Mouse (Mus musculus) heart, adult 18-20 months (tissue): Measurements from ENCODE around the gene Ceacam2. TPM values are rescaled to one million over a fixed set of nuclear protein-coding genes. Genes with fewer than 3 reads are reported as not detected.
A peak's percentile ranks its signal among the peaks of the same experiment; 100 is the strongest.
"Not testable (repeated sequence)": the region's sequence is repeated elsewhere in the genome, so short reads cannot be mapped to it uniquely, and the experiment has no call there.

ENCODE experiments used
- DNase-seq, 2 experiments: peaks; one replicate each; pipeline ENCODE4 v3.0.0; 2021 to 2022; ENCODE audit warnings: mixed read lengths in 1 of 2
- total RNA-seq, 2 experiments: library from RNA; stranded (reverse); gene quantifications; 2 replicates each; pipeline ENCODE4 v1.2.3; 2021

The Ceacam2 gene
- total RNA-seq, 2 experiments from 2014 or later: 2.2 to 2.3 TPM

DNA sequence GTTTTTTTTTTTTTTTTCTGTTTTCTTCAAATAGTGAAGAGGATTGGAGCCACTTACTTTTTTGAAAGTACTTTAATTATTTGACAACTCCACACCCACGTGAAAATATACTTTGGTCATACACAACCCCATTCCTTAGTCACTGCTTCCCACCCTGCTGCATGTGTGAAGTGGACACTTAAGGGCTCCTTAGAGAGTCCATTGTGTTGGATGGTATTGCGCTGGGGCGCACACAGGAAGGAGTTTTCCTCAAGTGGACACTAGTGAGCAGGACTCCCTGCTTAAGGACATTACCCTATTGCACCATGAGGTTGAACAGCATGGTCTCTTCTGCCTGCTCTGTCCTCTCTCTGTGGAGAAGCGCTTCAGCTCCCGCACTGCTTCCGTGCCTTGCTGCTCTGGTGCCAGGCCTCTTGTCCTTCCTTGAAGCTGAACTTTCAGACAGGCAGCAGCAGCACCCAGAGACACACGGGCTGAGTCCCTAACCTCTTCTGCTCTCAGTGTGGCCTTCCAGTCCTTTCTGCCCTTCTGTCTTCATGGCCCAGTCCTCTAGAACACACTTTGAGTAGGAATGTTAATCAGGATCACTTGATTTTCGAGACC, 56.4 kb downstream of the Ceacam2 start:
- no peak for DNase-seq

GRCm38 (mm10) chr7:25480791-25481190, 58.9 kb downstream of the Ceacam2 start:
- not testable (repeated sequence) for DNase-seq

DNA sequence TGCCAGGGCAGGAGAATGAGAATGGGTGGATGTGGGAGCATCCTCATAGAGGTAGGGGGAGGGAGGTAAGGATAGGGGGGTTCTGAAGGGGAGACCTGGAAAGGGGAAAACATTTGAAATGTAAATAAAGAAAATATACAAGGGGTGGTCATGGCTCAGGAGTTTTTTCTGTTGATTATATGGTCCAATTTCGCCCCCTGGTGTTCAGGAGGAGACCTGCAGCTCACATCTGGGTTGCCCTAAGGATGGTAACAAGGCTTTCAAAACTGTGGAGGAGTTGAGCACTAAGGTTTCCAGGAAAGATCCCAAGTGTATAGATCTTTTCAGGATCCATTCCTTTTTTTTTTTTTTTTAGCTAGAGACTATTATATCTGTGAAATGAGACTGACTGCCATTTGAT, 60.2 kb downstream of the Ceacam2 start:
- DNase-seq: peak; percentile 42 to 69

DNA sequence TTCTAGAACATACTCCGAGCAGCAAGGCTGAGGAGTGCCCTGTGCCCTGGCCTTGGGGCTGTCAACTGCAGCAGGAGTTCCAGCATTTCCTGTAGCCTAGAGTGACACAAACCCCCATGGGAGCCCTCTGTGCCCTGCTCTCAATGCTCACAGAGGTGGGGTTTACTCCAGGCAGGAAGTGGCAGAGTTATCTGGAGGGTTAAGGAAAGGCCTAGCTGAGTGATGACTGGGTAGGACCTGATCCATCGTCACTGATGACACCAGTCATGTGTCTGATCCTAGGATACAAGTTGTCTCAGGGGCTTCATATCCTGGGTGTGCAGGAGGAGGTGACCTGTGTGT, 61.9 kb downstream of the Ceacam2 start:
- not testable (repeated sequence) for DNase-seq

DNA sequence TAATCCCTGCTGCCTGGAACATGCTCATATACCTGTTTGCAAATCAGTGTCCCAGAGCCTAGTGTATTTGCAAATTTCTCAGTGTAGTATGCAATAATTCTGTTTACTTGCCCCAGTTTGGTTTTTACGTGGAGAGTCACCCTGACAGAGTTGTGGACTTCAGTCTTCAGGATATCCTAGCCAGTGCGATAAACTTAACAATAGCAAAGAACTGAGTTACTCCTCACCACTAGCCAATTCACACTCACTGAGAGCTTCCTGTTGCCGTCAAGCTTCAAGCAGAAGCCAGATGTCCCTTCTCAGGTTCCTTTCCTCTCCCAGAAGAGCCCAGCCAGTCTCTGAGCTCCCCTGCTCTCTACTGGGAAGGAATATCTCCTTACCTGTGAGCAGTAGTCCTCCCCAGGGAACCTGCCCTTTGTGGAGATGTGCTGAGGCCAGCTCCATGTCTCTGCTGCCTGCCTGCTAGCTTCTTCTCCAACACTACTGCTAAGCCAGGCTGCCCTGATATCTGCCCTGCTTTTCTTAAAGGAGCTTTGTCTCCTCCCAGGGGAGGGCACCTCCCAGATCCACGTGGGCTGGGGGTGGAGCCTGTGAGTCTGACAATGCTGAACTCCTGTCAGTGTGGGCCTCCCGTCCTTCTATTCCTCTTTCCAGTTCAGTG, 62.4 kb downstream of the Ceacam2 start, which contains the start of gene Ceacam1:
Gene Ceacam1, minus strand, starts transcription at position 513 of the 661 bp plus-strand sequence.
- peak; percentile 71 to 84 for DNase-seq

- DNase-seq: not testable (repeated sequence)
These were observed 67.8 kb downstream of the Ceacam2 start for GRCm38 (mm10) chr7:25471821-25472220.

Other genes starting within 250 kb of the Ceacam2 start
- gene Pafah1b3, start 241.9 kb downstream of the Ceacam2 start, total RNA-seq: 1 to 10 TPM; 4.0 to 5.6 TPM
- gene Prr19, start 238.4 kb downstream of the Ceacam2 start, total RNA-seq: not detected
- not detected for gene Tmem145, start 233.8 kb downstream of the Ceacam2 start, total RNA-seq
- gene Megf8, start 222.7 kb downstream of the Ceacam2 start, total RNA-seq: 10 to 100 TPM; 31.8 to 32.9 TPM
- gene Cnfn, start 170.1 kb downstream of the Ceacam2 start, total RNA-seq: not detected
- 10 to 100 TPM; 36.8 to 75.1 TPM for gene Lipe, start 141.1 kb downstream of the Ceacam2 start, total RNA-seq
- 1 to 10 TPM in 1 of 2 experiments, not detected in 1; 1.1 TPM for gene Cxcl17, start 127.0 kb downstream of the Ceacam2 start, total RNA-seq
- 10 to 100 TPM; 10.3 to 11.7 TPM for gene Ceacam1, start 62.3 kb downstream of the Ceacam2 start, total RNA-seq
- under 1 TPM in 1 of 2 experiments, not detected in 1; 0.50 TPM for gene Erich4, start 76.0 kb upstream of the Ceacam2 start, total RNA-seq
- gene Dmac2, start 79.6 kb upstream of the Ceacam2 start, total RNA-seq: 10 to 100 TPM; 56.2 to 58.8 TPM
- gene B3gnt8, start 86.8 kb upstream of the Ceacam2 start, total RNA-seq: 1 to 10 TPM; 3.4 to 4.4 TPM
- gene Bckdha, start 119.1 kb upstream of the Ceacam2 start, total RNA-seq: 100 to 1,000 TPM; 285 to 287 TPM
- gene Exosc5, start 119.3 kb upstream of the Ceacam2 start, total RNA-seq: 10 to 100 TPM; 17.2 to 17.5 TPM
- gene Tmem91, start 135.3 kb upstream of the Ceacam2 start, total RNA-seq: under 1 TPM in 1 of 2 experiments, not detected in 1; 0.22 TPM
- gene B9d2, start 140.9 kb upstream of the Ceacam2 start, total RNA-seq: 10 to 100 TPM; 10.2 TPM
- gene Tgfb1, start 147.1 kb upstream of the Ceacam2 start, total RNA-seq: 10 to 100 TPM; 21.8 to 23.6 TPM
- 10 to 100 TPM; 55.0 to 56.6 TPM for gene Ccdc97, start 179.2 kb upstream of the Ceacam2 start, total RNA-seq
- 10 to 100 TPM; 70.7 to 71.3 TPM for gene Hnrnpul1, start 214.9 kb upstream of the Ceacam2 start, total RNA-seq
- 10 to 100 TPM; 52.0 to 57.2 TPM for gene Axl, start 248.8 kb upstream of the Ceacam2 start, total RNA-seq